Mouse (Mus musculus) CH12.LX (cell line): ENCODE measurements around the gene Ptprm. TPM values are rescaled to one million over a fixed set of nuclear protein-coding genes. Genes with fewer than 3 reads are reported as not detected.

ENCODE experiments used
- DNase-seq: peaks from one replicate; pipeline ENCODE4 v3.0.0-alpha.2; 2013; ENCODE audit errors: extremely low read depth
- H3K27ac ChIP-seq: 2 replicates; pipeline ENCODE4 v1.5.1; 2012; ENCODE audit warnings: low read depth, mild to moderate bottlenecking, control low read depth, moderate library complexity; ENCODE audit not compliant: insufficient read depth
- H3K27me3 ChIP-seq: replicated peaks from 2 replicates; pipeline ENCODE3; 2012; ENCODE audit warnings: inconsistent platforms
- H3K36me3 ChIP-seq, 2 experiments: replicated peaks in 1 of 2; 2 replicates each; pipeline versions ENCODE3 to v1.6.1; 2012; ENCODE audit warnings: inconsistent platforms in 1 of 2, low read length in 1 of 2, mild to moderate bottlenecking in 1 of 2, mixed read lengths in 1 of 2, moderate library complexity in 1 of 2; ENCODE audit not compliant: control insufficient read depth in 1 of 2, insufficient read depth in 1 of 2
- H3K4me1 ChIP-seq, 2 experiments: 2 replicates each; pipeline ENCODE4 v1.6.1; 2012; ENCODE audit warnings: inconsistent platforms in 1 of 2, moderate library complexity in 1 of 2; ENCODE audit not compliant: insufficient read depth in 2 of 2, control insufficient read depth in 1 of 2
- H3K4me2 ChIP-seq: 2 replicates; pipeline ENCODE4 v1.6.1; 2012; ENCODE audit warnings: low read depth, mild to moderate bottlenecking, control low read depth; ENCODE audit not compliant: poor library complexity, insufficient read depth, severe bottlenecking
- H3K4me3 ChIP-seq, 3 experiments: fragments of 150-350 bp in 1 of 3; sonication (generic) in 1 of 3; replicated peaks in 1 of 3; 2 replicates each; pipeline versions ENCODE3 to v1.5.1; 2011 to 2012; ENCODE audit warnings: low read depth in 2 of 3, low read length in 2 of 3, mild to moderate bottlenecking in 2 of 3, moderate library complexity in 2 of 3, control low read depth in 1 of 3, improper control_type of control experiment in 1 of 3, inconsistent platforms in 1 of 3, mixed read lengths in 1 of 3; ENCODE audit not compliant: poor library complexity in 1 of 3
- H3K79me2 ChIP-seq: replicated peaks from 2 replicates; pipeline ENCODE4 v1.6.1; 2012; ENCODE audit warnings: mild to moderate bottlenecking, moderate library complexity; ENCODE audit not compliant: control insufficient read depth, poor library complexity, insufficient read depth, severe bottlenecking; ENCODE audit errors: extremely low read depth
- H3K9ac ChIP-seq: 2 replicates; pipeline ENCODE4 v1.6.1; 2012; ENCODE audit warnings: low read depth, mild to moderate bottlenecking, control low read depth, moderate library complexity; ENCODE audit not compliant: insufficient read depth
- H3K9me3 ChIP-seq: replicated peaks from 2 replicates; pipeline ENCODE3; 2012; ENCODE audit warnings: low read length, inconsistent platforms, mixed read lengths
- BHLHE40 ChIP-seq: IDR thresholded peaks from 2 replicates; pipeline ENCODE4 v1.6.1; 2011; ENCODE audit warnings: mild to moderate bottlenecking, low read depth, low read length, improper control_type of control experiment
- CHD1 ChIP-seq: IDR thresholded peaks from 2 replicates; pipeline ENCODE4 v1.6.1; 2012; ENCODE audit warnings: low read depth, low read length, improper control_type of control experiment, inconsistent platforms
- E2F4 ChIP-seq: IDR thresholded peaks from 2 replicates; pipeline ENCODE4 v1.6.1; 2011; ENCODE audit warnings: low read depth, low read length, improper control_type of control experiment; ENCODE audit not compliant: insufficient replicate concordance
- JUN ChIP-seq: IDR thresholded peaks from 2 replicates; pipeline ENCODE4 v1.6.1; 2011; ENCODE audit warnings: low read depth, mild to moderate bottlenecking, low read length, improper control_type of control experiment, moderate library complexity; ENCODE audit not compliant: insufficient read depth
- MAZ ChIP-seq: IDR thresholded peaks from 2 replicates; pipeline ENCODE4 v1.6.1; 2012; ENCODE audit warnings: low read depth, mild to moderate bottlenecking, inconsistent platforms, low read length, improper control_type of control experiment, moderate library complexity
- MXI1 ChIP-seq: IDR thresholded peaks from 2 replicates; pipeline ENCODE4 v1.6.1; 2011; ENCODE audit warnings: mild to moderate bottlenecking, low read depth, low read length, improper control_type of control experiment
- MYC ChIP-seq: IDR thresholded peaks from 2 replicates; pipeline ENCODE4 v1.6.1; 2011; ENCODE audit warnings: low read depth, mild to moderate bottlenecking, improper control_type of control experiment, low read length
- NRF1 ChIP-seq: IDR thresholded peaks from 2 replicates; pipeline ENCODE4 v1.6.1; 2014; ENCODE audit warnings: low read depth, mild to moderate bottlenecking, inconsistent platforms, low read length, improper control_type of control experiment, moderate library complexity
- POLR2A ChIP-seq: IDR thresholded peaks from 2 replicates; pipeline ENCODE4 v1.6.1; 2011; ENCODE audit warnings: low read depth, mild to moderate bottlenecking, improper control_type of control experiment, low read length
- RAD21 ChIP-seq: IDR thresholded peaks from 2 replicates; pipeline ENCODE4 v1.6.1; 2011; ENCODE audit warnings: low read depth, mild to moderate bottlenecking, low read length, improper control_type of control experiment, moderate library complexity
- RCOR1 ChIP-seq: conservative IDR thresholded peaks from 2 replicates; pipeline ENCODE4 v1.6.1; 2012; ENCODE audit warnings: low read depth, mild to moderate bottlenecking, inconsistent platforms, low read length, improper control_type of control experiment
- SMC3 ChIP-seq: IDR thresholded peaks from 2 replicates; pipeline ENCODE4 v1.6.1; 2011; ENCODE audit warnings: low read depth, low read length, improper control_type of control experiment
- TBP ChIP-seq: conservative IDR thresholded peaks from 2 replicates; pipeline ENCODE4 v1.6.1; 2011; ENCODE audit warnings: low read depth, low read length, improper control_type of control experiment
- USF1 ChIP-seq: IDR thresholded peaks from 2 replicates; pipeline ENCODE4 v1.6.1; 2014; ENCODE audit warnings: low read depth, mild to moderate bottlenecking, inconsistent platforms, low read length, improper control_type of control experiment
- ZC3H11A ChIP-seq: IDR thresholded peaks from 2 replicates; pipeline ENCODE4 v1.6.1; 2012; ENCODE audit warnings: low read depth, mild to moderate bottlenecking, inconsistent platforms, low read length, improper control_type of control experiment
- ZMIZ1 ChIP-seq: IDR thresholded peaks from 2 replicates; pipeline ENCODE4 v1.6.1; 2012; ENCODE audit warnings: low read depth, mild to moderate bottlenecking, inconsistent platforms, low read length, improper control_type of control experiment
- ZNF384 ChIP-seq: IDR thresholded peaks from 2 replicates; pipeline ENCODE4 v1.6.1; 2012; ENCODE audit warnings: low read depth, low read length, improper control_type of control experiment, inconsistent platforms
- dilution Hi-C: fragments of 300-500 bp; cut with MboI; formaldehyde crosslinking; loops from 2 replicates; pipeline ENCODE4 v1.14.3; 2020; ENCODE audit warnings: low sequenced_read_pairs; ENCODE audit not compliant: extremely low pct_unique_long_range_greater_than_20kb, extremely low pct_ligation_motif_present
- in situ Hi-C: fragments of 300-500 bp; cut with MboI; formaldehyde crosslinking; loops from 3 replicates; pipeline ENCODE4 v1.14.3; 2019; ENCODE audit warnings: low sequenced_read_pairs, low pct_ligation_motif_present, low pct_unique_long_range_greater_than_20kb, mixed read lengths
- polyA plus RNA-seq: library from polyadenylated mRNA; unstranded; fragments of >175 nt; gene quantifications from 2 replicates; pipeline ENCODE4 v1.2.1, GENCODE M21; 2012; ENCODE audit warnings: low read depth; ENCODE audit not compliant: insufficient read length
- total RNA-seq, 2 experiments: library from RNA; depleted of rRNA; stranded (reverse); fragments of 300-350 nt in 1 of 2; fragments of >200 nt in 1 of 2; gene quantifications; 2 replicates each; pipeline ENCODE4 v1.2.3; 2012 to 2014

Gene Ptprm
- total and polyA plus RNA-seq, 3 experiments = not detected

DNA sequence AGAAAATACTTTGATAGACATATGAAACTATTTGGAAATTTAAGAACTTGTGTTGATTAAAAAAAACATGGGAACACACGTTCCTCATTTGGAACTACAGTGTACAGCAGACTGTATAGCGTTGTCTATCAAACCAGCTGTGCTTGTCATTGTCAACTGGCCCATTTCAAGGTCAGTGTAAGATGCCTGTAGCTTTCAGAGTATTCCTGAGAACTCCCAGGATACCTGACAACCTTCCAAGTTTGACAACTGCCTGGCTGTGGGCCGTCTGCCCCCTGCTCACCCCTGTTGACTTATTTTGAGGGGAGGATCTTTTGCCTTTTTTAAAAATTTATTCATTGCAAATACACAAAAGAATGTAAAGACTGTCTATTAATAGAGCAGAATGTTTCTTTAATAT, 45.8 kb downstream of the Ptprm start:
- peaks cover 73% of the 10 kb centered on the region for H3K9me3 ChIP-seq
- no peak overlapping the region for H3K27ac ChIP-seq
- DNase-seq = no peak
- no peaks in the 10 kb centered on the region for H3K36me3 ChIP-seq
- H3K4me1 ChIP-seq = no peaks in the 10 kb centered on the region
- no peaks in the 10 kb centered on the region for H3K79me2 ChIP-seq
- no peak overlapping the region for H3K9ac ChIP-seq
- in situ Hi-C loops = no loop called here
- no peak for TF ChIP-seq NRF1
- TF ChIP-seq POLR2A = no peak
- TF ChIP-seq RCOR1 = no peak
- TF ChIP-seq MYC = no peak
- TF ChIP-seq JUN = no peak
- no peak for TF ChIP-seq MXI1
- no peak for TF ChIP-seq USF1
- no peak for TF ChIP-seq ZNF384
- no peak for TF ChIP-seq ZC3H11A
- TF ChIP-seq TBP = no peak
- no peak for TF ChIP-seq E2F4
- H3K4me2 ChIP-seq = no peak overlapping the region
- no peak overlapping the region for H3K4me3 ChIP-seq
- dilution Hi-C loops = no loop called here
- no peaks in the 10 kb centered on the region for H3K27me3 ChIP-seq

DNA sequence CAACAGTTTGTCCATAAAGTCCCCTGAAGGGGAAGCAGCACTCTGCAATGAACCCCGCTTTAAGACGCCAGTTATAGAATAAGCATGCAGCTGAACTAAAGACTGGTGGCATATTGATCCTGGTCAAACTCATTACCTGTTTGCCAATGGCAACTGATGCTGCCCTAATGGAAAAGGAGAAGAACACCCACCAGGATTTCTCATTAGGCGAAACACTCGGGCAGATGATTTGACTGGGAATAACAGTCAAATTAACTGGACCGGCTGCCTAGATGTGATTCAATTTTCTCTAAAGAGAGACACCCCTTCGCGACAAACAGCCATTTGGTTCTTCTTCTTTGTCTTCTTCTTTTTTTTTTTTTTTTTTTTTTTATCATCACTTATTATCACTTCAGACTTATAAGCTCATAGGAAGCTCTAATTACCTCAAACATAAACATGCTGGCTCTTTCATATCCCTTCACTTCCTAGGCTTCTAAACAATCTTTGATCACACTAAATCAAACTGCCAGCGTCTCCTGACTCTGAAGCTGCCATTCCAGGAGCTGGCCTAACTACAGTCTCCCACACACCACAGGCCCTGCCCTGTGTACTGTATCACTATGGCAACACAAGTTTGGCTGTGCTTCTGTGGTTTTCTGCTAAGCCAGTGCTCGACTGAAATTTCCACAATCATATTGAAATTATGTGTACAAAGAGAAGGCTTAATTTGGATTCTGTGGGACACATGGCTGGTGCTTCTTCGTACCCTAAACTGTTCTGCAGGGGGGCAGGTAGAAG, 48.0 kb downstream of the Ptprm start:
- in situ Hi-C loops = no loop called here
- TF ChIP-seq ZNF384 (no peak), POLR2A (no peak), USF1 (no peak), BHLHE40 (no peak), MAZ (no peak), NRF1 (no peak), RAD21 (no peak), JUN (no peak), SMC3 (no peak), ZMIZ1 (no peak), CHD1 (no peak)

More for the DNA sequence above, 48.0 kb downstream of the Ptprm start:
- H3K4me1 ChIP-seq = no peaks in the 10 kb centered on the region
- H3K9me3 ChIP-seq = peaks cover 70% of the 10 kb centered on the region
- H3K4me2 ChIP-seq = no peak overlapping the region
- H3K79me2 ChIP-seq = no peaks in the 10 kb centered on the region
- no peak overlapping the region for H3K27ac ChIP-seq
- dilution Hi-C loops = no loop called here
- DNase-seq = no peak
- no peaks in the 10 kb centered on the region for H3K27me3 ChIP-seq
- H3K9ac ChIP-seq = no peak overlapping the region
- H3K4me3 ChIP-seq = no peak overlapping the region
- H3K36me3 ChIP-seq = no peaks in the 10 kb centered on the region
